Mouse (Mus musculus): Measurements from ENCODE around the gene Prkcb. TPM values are rescaled to one million over a fixed set of nuclear protein-coding genes. Genes with fewer than 3 reads are reported as not detected.

Prkcb gene
- polyA plus RNA-seq, 1 experiment from 2014 or later, result 111 TPM

DNA sequence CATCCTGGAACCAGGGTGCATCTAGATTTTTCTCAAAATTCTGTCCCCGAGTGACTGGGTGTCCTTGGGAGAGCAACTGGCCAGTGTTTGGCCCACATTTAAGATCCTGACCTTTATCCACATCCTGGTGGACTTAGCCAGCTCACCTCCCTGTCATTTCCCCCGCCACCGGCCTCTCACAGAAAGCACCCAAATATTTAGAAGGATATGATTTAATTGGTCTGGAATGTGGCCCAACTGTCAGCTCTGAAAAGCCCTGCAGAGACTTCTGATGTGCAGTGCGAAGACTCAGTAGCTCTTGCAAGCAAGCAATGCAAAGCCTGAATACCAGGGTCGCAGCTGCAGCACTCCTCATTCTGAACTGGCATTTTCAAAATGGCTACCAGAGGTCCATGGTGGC, 274.0 kb downstream of the Prkcb start:
- no peak overlapping the region for H3K27ac ChIP-seq (replicated peaks; ENCODE audit: low read depth, low read length)
- H3K4me1 ChIP-seq (ENCODE audit: control insufficient read depth, insufficient read depth, low read length), result peaks cover 15% of the 10 kb centered on the region; the same call in 1 of the 2 replicates
- H3K4me2 ChIP-seq (ENCODE audit: low read length), result no peak overlapping the region
- DNase-seq, result no peak
- H3K36me3 ChIP-seq (ENCODE audit: control insufficient read depth, insufficient read depth, low read length), result no peaks in the 10 kb centered on the region
- 79% methylated on average over 5 of the region's 5 CpGs for WGBS
- H3K4me3 ChIP-seq (replicated peaks; ENCODE audit: low read depth, low read length), result no peak overlapping the region
- no peak overlapping the region for H3K9ac ChIP-seq (replicated peaks; ENCODE audit: low read length)
- ATAC-seq (ENCODE audit: low FRiP score, low TSS enrichment), result no peak
- no peaks in the 10 kb centered on the region for H3K9me3 ChIP-seq (ENCODE audit: control insufficient read depth, low read length)
- no peaks in the 10 kb centered on the region for H3K27me3 ChIP-seq (ENCODE audit: control insufficient read depth, insufficient read depth, low read length)

DNA sequence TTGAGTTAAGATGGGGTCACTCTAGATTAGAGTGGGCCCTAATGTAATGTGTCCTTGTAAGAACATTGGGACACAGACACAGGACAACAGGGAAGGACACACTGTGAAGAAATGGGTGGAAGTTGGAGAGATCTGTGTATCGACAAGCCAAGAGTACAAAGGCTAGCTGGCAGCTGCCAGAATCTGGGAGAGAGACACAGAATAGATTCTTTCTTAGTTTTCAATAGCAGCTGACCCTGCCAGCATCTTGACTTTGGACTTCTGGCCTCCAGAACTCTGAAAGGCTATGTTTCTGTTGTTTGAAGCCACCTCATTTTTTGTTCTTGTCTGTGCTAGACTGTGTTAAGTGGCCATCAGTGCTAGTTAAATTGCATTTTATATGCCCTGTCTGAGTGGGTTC, 276.8 kb downstream of the Prkcb start:
- H3K36me3 ChIP-seq (ENCODE audit: control insufficient read depth, insufficient read depth, low read length), result no peaks in the 10 kb centered on the region
- 91% methylated on average over 1 of the region's 1 CpGs for WGBS
- no peaks in the 10 kb centered on the region for H3K27me3 ChIP-seq (ENCODE audit: control insufficient read depth, insufficient read depth, low read length)
- no peaks in the 10 kb centered on the region for H3K9me3 ChIP-seq (ENCODE audit: control insufficient read depth, low read length)
- no peak overlapping the region for H3K4me2 ChIP-seq (ENCODE audit: low read length)
- no peaks in the 10 kb centered on the region for H3K4me1 ChIP-seq (ENCODE audit: control insufficient read depth, insufficient read depth, low read length)
- no peak overlapping the region for H3K27ac ChIP-seq (replicated peaks; ENCODE audit: low read depth, low read length)
- ATAC-seq (ENCODE audit: low FRiP score, low TSS enrichment), result no peak
- no peak overlapping the region for H3K9ac ChIP-seq (replicated peaks; ENCODE audit: low read length)
- no peak for DNase-seq
- no peak overlapping the region for H3K4me3 ChIP-seq (replicated peaks; ENCODE audit: low read depth, low read length)

DNA sequence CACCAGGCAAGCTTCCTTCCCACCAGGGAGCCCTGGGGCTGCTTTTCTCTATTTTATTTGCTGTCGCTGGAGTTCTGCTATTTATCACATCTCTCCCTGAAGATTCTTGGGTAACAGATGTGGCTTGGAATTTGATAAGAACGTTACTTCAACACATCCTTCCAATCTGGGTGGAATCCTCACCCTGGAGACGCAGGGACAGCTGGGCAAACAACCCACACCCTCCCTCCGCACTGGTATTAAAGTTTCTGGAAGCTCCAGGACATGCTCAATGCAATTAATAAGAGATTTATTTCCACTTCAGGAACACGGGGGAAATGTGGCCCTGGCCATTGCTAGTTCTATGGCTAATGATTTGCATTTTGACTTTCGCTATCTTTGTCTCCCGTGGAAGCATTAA, 277.5 kb downstream of the Prkcb start:
- ATAC-seq (ENCODE audit: low FRiP score, low TSS enrichment) (no peak), DNase-seq (no peak)
- H3K4me3 ChIP-seq (replicated peaks; ENCODE audit: low read depth, low read length), result no peak overlapping the region
- H3K27ac ChIP-seq (replicated peaks; ENCODE audit: low read depth, low read length), result no peak overlapping the region
- H3K9me3 ChIP-seq (ENCODE audit: control insufficient read depth, low read length), result no peaks in the 10 kb centered on the region
- H3K9ac ChIP-seq (replicated peaks; ENCODE audit: low read length), result no peak overlapping the region
- 68% methylated on average over 7 of the region's 7 CpGs for WGBS
- H3K27me3 ChIP-seq (ENCODE audit: control insufficient read depth, insufficient read depth, low read length), result no peaks in the 10 kb centered on the region
- no peak overlapping the region for H3K4me2 ChIP-seq (ENCODE audit: low read length)
- H3K4me1 ChIP-seq (ENCODE audit: control insufficient read depth, insufficient read depth, low read length), result no peaks in the 10 kb centered on the region
- H3K36me3 ChIP-seq (ENCODE audit: control insufficient read depth, insufficient read depth, low read length), result no peaks in the 10 kb centered on the region

DNA sequence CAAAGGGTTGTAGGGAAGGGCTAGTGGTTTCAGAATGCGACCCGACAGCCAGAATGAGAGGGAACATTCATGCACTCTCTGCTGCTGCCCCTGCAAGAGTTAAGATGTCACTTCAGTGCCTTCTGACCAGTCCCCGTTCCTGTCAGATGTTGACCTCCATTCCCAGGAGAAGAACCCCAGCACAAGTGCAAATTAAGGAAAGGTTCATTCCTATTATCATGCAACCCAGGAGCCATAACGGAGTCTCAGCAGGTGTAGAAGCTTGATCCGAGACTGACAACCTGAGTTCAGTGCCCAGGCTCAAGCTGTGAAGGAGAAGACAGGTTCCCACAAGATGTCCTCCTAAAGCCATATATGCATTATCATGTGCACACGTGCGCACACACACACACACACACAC, 280.2 kb downstream of the Prkcb start:
- Histone ChIP-seq H3K4me3 (replicated peaks; ENCODE audit: low read depth, low read length) (no peak overlapping the region), H3K4me1 (ENCODE audit: control insufficient read depth, insufficient read depth, low read length) (no peaks in the 10 kb centered on the region), H3K9me3 (ENCODE audit: control insufficient read depth, low read length) (no peaks in the 10 kb centered on the region), H3K4me2 (ENCODE audit: low read length) (no peak overlapping the region), H3K9ac (replicated peaks; ENCODE audit: low read length) (no peak overlapping the region), H3K27me3 (ENCODE audit: control insufficient read depth, insufficient read depth, low read length) (no peaks in the 10 kb centered on the region), H3K36me3 (ENCODE audit: control insufficient read depth, insufficient read depth, low read length) (no peaks in the 10 kb centered on the region), H3K27ac (replicated peaks; ENCODE audit: low read depth, low read length) (no peak overlapping the region)
- no peak for DNase-seq
- ATAC-seq (ENCODE audit: low FRiP score, low TSS enrichment), result no peak
- 79% methylated on average over 7 of the region's 7 CpGs for WGBS

DNA sequence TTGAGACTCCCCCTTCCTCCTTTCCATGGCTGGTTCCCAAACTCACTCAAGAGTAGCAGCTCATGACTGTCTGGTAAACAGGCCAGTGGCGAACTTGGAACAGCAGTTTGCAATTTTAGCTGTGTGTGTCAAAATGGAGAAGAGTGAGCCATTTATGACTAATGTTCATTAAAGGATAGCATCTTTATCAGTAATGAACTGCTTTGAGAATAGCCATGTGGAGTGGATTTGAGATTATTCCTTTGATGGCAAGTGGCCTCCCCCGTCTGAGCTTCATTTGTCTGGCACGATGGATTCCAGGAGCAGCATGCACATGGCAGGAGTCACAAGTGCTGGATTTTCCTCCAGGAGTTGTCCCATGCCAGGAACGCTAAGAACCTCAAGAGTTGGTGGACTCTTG, 281.9 kb downstream of the Prkcb start:
- H3K9ac ChIP-seq (replicated peaks; ENCODE audit: low read length), result no peak overlapping the region
- no peaks in the 10 kb centered on the region for H3K27me3 ChIP-seq (ENCODE audit: control insufficient read depth, insufficient read depth, low read length)
- no peak overlapping the region for H3K4me3 ChIP-seq (replicated peaks; ENCODE audit: low read depth, low read length)
- H3K4me1 ChIP-seq (ENCODE audit: control insufficient read depth, insufficient read depth, low read length), result no peaks in the 10 kb centered on the region
- H3K36me3 ChIP-seq (ENCODE audit: control insufficient read depth, insufficient read depth, low read length), result no peaks in the 10 kb centered on the region
- H3K9me3 ChIP-seq (ENCODE audit: control insufficient read depth, low read length), result no peaks in the 10 kb centered on the region
- no peak for ATAC-seq (ENCODE audit: low FRiP score, low TSS enrichment)
- H3K27ac ChIP-seq (replicated peaks; ENCODE audit: low read depth, low read length), result no peak overlapping the region
- WGBS, result 82% methylated on average over 4 of the region's 4 CpGs
- no peak for DNase-seq
- H3K4me2 ChIP-seq (ENCODE audit: low read length), result no peak overlapping the region

DNA sequence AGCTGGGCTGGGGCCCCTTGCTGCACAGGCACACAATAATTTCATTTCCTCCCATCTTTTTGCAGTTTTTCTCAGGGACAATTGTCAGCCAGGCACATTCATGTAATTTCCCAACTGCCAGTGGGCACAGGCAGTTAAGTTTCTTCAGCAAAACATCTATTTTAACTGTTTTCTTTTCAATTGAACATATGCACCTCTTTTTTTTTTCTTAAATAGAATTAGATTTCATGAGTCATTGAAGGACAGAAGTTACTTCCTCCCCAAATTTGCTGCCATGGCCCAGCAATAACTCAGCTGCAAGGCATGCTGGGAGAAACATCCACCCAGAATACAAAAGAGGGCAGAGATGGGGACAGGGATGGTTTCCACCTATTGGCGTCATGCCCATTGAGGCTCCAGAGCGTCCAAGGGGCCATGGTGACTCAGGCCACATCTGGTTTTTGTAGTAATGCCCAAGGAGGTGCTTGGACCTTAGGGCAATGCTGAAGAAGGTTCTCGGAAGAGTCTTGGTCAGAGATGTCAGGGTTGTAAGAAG, 284.6 kb downstream of the Prkcb start:
- H3K27ac ChIP-seq (replicated peaks; ENCODE audit: low read depth, low read length), result no peak overlapping the region
- 93% methylated on average over 3 of the region's 3 CpGs for WGBS

DNA sequence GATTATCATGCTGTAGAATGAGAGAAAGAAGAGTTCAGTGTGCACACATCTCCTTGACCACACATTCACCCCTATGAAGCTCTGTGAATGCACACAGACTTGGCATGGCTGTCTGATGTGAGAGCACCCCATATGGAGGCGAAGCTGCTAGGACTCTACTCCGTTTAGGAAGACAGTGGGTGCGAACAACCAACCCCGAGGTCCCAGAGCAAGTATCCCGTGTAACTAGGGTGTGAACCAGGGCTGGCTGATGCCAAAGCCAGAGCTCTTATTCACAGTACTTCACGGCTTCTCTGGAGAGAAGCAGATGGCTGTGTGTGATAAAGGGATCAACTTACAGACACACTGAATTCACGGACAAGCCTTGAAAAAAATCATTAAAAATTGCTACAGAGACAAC, 285.9 kb downstream of the Prkcb start:
- Histone ChIP-seq H3K4me1 (ENCODE audit: control insufficient read depth, insufficient read depth, low read length) (no peaks in the 10 kb centered on the region), H3K27ac (replicated peaks; ENCODE audit: low read depth, low read length) (no peak overlapping the region), H3K4me2 (ENCODE audit: low read length) (no peak overlapping the region), H3K9ac (replicated peaks; ENCODE audit: low read length) (no peak overlapping the region), H3K36me3 (ENCODE audit: control insufficient read depth, insufficient read depth, low read length) (no peaks in the 10 kb centered on the region), H3K9me3 (ENCODE audit: control insufficient read depth, low read length) (no peaks in the 10 kb centered on the region), H3K4me3 (replicated peaks; ENCODE audit: low read depth, low read length) (no peak overlapping the region), H3K27me3 (ENCODE audit: control insufficient read depth, insufficient read depth, low read length) (no peaks in the 10 kb centered on the region)
- DNase-seq (no peak), ATAC-seq (ENCODE audit: low FRiP score, low TSS enrichment) (no peak)
- WGBS, result 82% methylated on average over 7 of the region's 7 CpGs

More for the DNA sequence above, 284.6 kb downstream of the Prkcb start:
- Histone ChIP-seq H3K4me2 (ENCODE audit: low read length) (no peak overlapping the region), H3K4me1 (ENCODE audit: control insufficient read depth, insufficient read depth, low read length) (no peaks in the 10 kb centered on the region), H3K27me3 (ENCODE audit: control insufficient read depth, insufficient read depth, low read length) (no peaks in the 10 kb centered on the region), H3K9me3 (ENCODE audit: control insufficient read depth, low read length) (no peaks in the 10 kb centered on the region), H3K9ac (replicated peaks; ENCODE audit: low read length) (no peak overlapping the region), H3K36me3 (ENCODE audit: control insufficient read depth, insufficient read depth, low read length) (no peaks in the 10 kb centered on the region), H3K4me3 (replicated peaks; ENCODE audit: low read depth, low read length) (no peak overlapping the region)
- ATAC-seq (ENCODE audit: low FRiP score, low TSS enrichment) (no peak), DNase-seq (no peak)

DNA sequence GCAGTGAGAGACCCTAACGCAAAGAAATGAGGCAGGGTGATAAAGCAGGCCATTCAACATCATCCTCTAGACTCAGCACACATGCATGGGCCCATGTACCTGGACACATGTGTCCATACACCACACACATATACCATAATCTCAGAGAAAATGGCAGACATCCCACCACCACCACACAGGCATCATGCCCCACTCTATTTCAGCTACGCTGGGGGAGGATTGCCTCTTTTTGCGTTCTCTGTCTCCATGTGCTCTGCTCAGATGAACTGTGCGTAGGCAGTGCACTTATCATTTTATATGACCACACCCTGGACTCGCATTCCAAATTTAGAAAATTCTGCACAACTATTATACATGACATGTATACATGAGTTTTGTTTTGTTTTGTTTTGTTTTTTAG, 286.5 kb downstream of the Prkcb start:
- Histone ChIP-seq H3K4me3 (replicated peaks; ENCODE audit: low read depth, low read length) (no peak overlapping the region), H3K4me1 (ENCODE audit: control insufficient read depth, insufficient read depth, low read length) (no peaks in the 10 kb centered on the region)

DNA sequence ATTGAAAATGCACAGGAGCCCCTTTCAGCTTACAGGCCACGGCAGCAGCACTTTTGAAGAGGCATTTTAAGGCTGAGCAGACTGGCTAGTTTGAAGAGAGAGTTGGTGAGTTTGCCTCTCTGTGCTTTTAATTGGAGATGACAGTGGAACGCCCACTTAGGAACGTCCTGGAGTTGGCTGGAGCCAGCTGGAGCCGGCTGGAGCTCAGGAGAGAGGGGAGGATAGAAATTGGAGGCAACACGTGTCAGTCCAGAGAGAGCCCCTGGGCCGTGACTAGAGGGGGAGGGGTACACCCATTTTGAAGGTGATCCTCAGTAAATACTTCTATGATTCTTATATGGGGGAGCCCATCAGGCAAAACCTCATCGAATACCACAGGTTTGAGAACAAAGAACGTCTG, 287.0 kb downstream of the Prkcb start:
- Histone ChIP-seq H3K9ac (replicated peaks; ENCODE audit: low read length) (no peak overlapping the region), H3K9me3 (ENCODE audit: control insufficient read depth, low read length) (no peaks in the 10 kb centered on the region), H3K36me3 (ENCODE audit: control insufficient read depth, insufficient read depth, low read length) (no peaks in the 10 kb centered on the region), H3K4me3 (replicated peaks; ENCODE audit: low read depth, low read length) (no peak overlapping the region), H3K4me1 (ENCODE audit: control insufficient read depth, insufficient read depth, low read length) (no peaks in the 10 kb centered on the region), H3K27me3 (ENCODE audit: control insufficient read depth, insufficient read depth, low read length) (no peaks in the 10 kb centered on the region), H3K4me2 (ENCODE audit: low read length) (no peak overlapping the region), H3K27ac (replicated peaks; ENCODE audit: low read depth, low read length) (no peak overlapping the region)
- DNase-seq (peak; percentile 36), ATAC-seq (ENCODE audit: low FRiP score, low TSS enrichment) (no peak)
- 23% methylated on average over 8 of the region's 8 CpGs for WGBS

More for the DNA sequence above, 286.5 kb downstream of the Prkcb start:
- Histone ChIP-seq H3K36me3 (ENCODE audit: control insufficient read depth, insufficient read depth, low read length) (no peaks in the 10 kb centered on the region), H3K9ac (replicated peaks; ENCODE audit: low read length) (no peak overlapping the region), H3K27me3 (ENCODE audit: control insufficient read depth, insufficient read depth, low read length) (no peaks in the 10 kb centered on the region), H3K4me2 (ENCODE audit: low read length) (no peak overlapping the region), H3K27ac (replicated peaks; ENCODE audit: low read depth, low read length) (no peak overlapping the region), H3K9me3 (ENCODE audit: control insufficient read depth, low read length) (no peaks in the 10 kb centered on the region)
- 86% methylated on average over 5 of the region's 5 CpGs for WGBS
- no peak for DNase-seq
- ATAC-seq (ENCODE audit: low FRiP score, low TSS enrichment), result no peak
